Mouse (Mus musculus) hindlimb bud, embryonic 11.5 days (tissue): Measurements from ENCODE around the gene Vasp.

ENCODE experiments used
- DNase-seq: peaks from one replicate; pipeline ENCODE4 v3.0.0-alpha.2; 2012; ENCODE audit warnings: low read depth, low spot score; ENCODE audit errors: extremely low spot score

The Vasp gene

GRCm38 (mm10) chr7:19271238-19272172 is at the start of gene Vasp:
TSS of gene Vasp (minus strand) at chr7:19271817.
- DNase-seq = no peak

- no peak for DNase-seq
Observed at GRCm38 (mm10) chr7:19320637-19321036, 49.0 kb upstream of the Vasp start.

- DNase-seq = peak; percentile 88
Observed at GRCm38 (mm10) chr7:19319906-19320305, 48.3 kb upstream of the Vasp start.

- DNase-seq = no peak
Observed at GRCm38 (mm10) chr7:19319458-19319857, 47.8 kb upstream of the Vasp start.

- DNase-seq = no peak
Observed at GRCm38 (mm10) chr7:19318676-19319075, 47.1 kb upstream of the Vasp start.

GRCm38 (mm10) chr7:19318201-19318600 is 46.6 kb upstream of the Vasp start:
- no peak for DNase-seq

GRCm38 (mm10) chr7:19316451-19317161 is 45.0 kb upstream of the Vasp start:
- DNase-seq = no peak

- no peak for DNase-seq
Observed at GRCm38 (mm10) chr7:19314033-19314432, 42.4 kb upstream of the Vasp start.

GRCm38 (mm10) chr7:19311991-19312390 is 40.4 kb upstream of the Vasp start:
- no peak for DNase-seq

- no peak for DNase-seq
Observed at GRCm38 (mm10) chr7:19309884-19310641, 38.4 kb upstream of the Vasp start, which contains the start of gene Fosb. TSS of gene Fosb (minus strand) at chr7:19310051.

GRCm38 (mm10) chr7:19309278-19309883 is 37.8 kb upstream of the Vasp start:
- no peak for DNase-seq

GRCm38 (mm10) chr7:19308454-19309277 is 37.0 kb upstream of the Vasp start:
- DNase-seq = peak; percentile 88

- no peak for DNase-seq
Observed at GRCm38 (mm10) chr7:19307739-19308453, 36.3 kb upstream of the Vasp start.

- no peak for DNase-seq
Observed at GRCm38 (mm10) chr7:19306819-19307738, 35.5 kb upstream of the Vasp start.

- DNase-seq = no peak
Observed at GRCm38 (mm10) chr7:19305796-19306765, 34.5 kb upstream of the Vasp start.

GRCm38 (mm10) chr7:19305413-19305735 is 33.8 kb upstream of the Vasp start:
- DNase-seq = no peak
